Mouse (Mus musculus): ENCODE measurements around the gene Clrn2. TPM values are rescaled to one million over a fixed set of nuclear protein-coding genes. Genes with fewer than 3 reads are reported as not detected.

Clrn2 gene
- polyA plus RNA-seq, 1 experiment from 2014 or later: not detected

DNA sequence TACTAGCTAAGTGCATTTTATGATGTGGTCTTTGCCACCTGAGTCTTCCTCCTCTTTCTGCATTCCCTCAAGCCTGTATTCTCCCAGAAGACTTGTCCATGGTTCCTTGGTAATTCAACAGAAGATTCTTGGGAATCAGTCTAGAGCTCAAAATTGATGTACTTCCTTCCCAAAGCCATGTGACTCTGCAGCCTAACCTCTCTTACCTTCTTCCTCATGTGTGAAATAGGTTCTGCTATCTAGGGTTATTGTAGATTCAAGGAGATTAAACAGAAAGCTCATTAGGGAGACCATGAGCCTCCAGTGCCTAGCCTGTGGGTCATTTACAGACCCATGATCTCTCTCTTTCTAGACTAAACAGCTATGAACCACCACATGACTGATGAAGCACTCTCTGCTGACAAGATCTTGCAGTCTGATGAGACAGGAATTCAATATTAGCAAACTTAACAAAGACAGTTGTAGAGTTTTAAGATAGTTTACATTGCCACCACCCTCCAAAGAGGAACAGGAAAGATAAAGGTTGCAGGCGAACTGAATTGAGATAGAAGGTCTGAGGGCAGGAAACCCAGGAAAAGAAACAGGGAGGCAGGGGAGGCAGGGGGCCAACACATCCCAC, 27.0 kb upstream of the Clrn2 start:
- Histone ChIP-seq H3K4me3 (ENCODE audit: low read depth, low read length) (no peak overlapping the region), H3K9ac (ENCODE audit: low read depth, low read length) (no peak overlapping the region), H3K27ac (ENCODE audit: low read length) (no peak overlapping the region), H3K27me3 (ENCODE audit: control insufficient read depth, insufficient read depth, low read depth, low read length) (no peaks in the 10 kb centered on the region), H3K4me2 (ENCODE audit: low read depth, low read length) (no peak overlapping the region), H3K9me3 (replicated peaks; ENCODE audit: control insufficient read depth, low read length) (no peaks in the 10 kb centered on the region), H3K36me3 (ENCODE audit: control insufficient read depth, insufficient read depth) (no peaks in the 10 kb centered on the region), H3K4me1 (ENCODE audit: control insufficient read depth, low read depth, low read length) (no peaks in the 10 kb centered on the region)
- 33% methylated on average over 1 of the region's 1 CpGs for WGBS (ENCODE audit: insufficient replicate concordance)
- no peak for ATAC-seq (ENCODE audit: low read depth)

DNA sequence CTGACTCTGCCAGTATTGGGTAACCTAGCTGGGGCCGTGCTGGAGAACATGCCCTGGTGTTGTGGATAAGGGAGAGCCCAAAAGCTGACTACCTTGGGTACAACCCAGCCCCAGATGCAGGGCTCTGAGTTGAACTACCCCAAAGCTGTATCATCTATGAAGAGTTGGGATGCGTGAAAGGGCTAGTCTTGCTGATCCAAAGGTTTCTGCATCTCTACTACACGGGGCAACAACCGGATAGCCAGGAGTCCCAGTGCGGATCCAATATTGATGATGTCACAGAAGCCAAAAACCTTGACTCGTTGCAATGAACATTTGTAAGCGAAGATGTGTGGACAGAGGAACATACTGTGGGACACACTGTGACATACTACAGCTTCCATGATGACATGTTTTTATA, 25.7 kb upstream of the Clrn2 start:
- Histone ChIP-seq H3K4me2 (ENCODE audit: low read depth, low read length) (no peak overlapping the region), H3K9ac (ENCODE audit: low read depth, low read length) (no peak overlapping the region), H3K36me3 (ENCODE audit: control insufficient read depth, insufficient read depth) (no peaks in the 10 kb centered on the region), H3K4me3 (ENCODE audit: low read depth, low read length) (no peak overlapping the region), H3K27me3 (ENCODE audit: control insufficient read depth, insufficient read depth, low read depth, low read length) (no peaks in the 10 kb centered on the region), H3K27ac (ENCODE audit: low read length) (no peak overlapping the region), H3K9me3 (replicated peaks; ENCODE audit: control insufficient read depth, low read length) (no peaks in the 10 kb centered on the region), H3K4me1 (ENCODE audit: control insufficient read depth, low read depth, low read length) (no peaks in the 10 kb centered on the region)
- ATAC-seq (ENCODE audit: low read depth): no peak
- 79% methylated on average over 7 of the region's 7 CpGs for WGBS (ENCODE audit: insufficient replicate concordance)

DNA sequence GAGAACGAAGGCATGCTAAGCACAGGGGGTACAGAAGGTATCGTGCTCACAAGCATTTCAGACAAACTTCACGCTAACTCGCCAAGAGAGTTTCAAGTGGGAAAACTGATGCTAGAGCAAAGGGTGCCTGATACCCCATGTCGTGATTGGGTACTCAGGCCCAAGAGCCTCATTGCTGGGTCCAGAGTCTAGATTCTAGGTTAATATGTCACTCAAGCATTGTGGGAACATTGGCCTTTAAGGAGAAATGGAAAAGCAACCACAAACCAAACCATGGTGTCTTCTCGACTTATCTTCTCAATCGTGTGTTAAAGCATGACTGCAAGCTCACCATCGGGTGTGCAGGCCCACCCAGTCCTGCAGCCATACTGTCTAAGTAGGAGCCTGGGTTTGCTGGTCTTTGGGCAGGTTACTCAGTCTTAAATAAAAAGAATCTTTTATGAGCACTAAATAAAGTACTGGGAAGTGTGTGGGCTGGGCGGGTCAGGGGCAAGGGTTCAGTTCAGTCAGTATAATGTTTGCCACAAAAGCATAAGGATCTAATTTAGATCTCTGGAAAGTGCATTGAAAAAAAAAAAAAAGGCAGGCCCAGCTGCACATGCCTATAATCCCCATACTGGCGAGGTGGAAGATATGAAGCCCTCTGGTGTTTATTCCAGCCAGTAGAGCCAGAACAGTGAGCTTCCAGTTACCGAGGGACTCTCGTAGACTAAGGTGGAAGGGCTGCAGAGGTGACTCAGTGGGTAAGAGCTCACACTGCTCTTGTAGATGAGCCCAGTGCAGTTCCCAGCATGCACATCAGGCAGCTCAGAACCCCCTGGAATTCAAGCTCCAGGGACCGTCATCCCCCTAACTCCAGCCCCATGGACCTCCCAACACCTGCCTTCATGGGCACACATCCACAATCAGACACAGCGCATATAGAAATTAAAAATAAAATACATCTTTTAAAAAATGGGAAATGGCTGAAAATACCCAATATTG, 17.3 kb upstream of the Clrn2 start:
- H3K9ac ChIP-seq (ENCODE audit: low read depth, low read length): no peak overlapping the region
- no peak overlapping the region for H3K27ac ChIP-seq (ENCODE audit: low read length)

GRCm38 (mm10) chr5:45437826-45438225, 15.7 kb upstream of the Clrn2 start:
- Histone ChIP-seq H3K4me1 (ENCODE audit: control insufficient read depth, low read depth, low read length) (no peaks in the 10 kb centered on the region), H3K27me3 (ENCODE audit: control insufficient read depth, insufficient read depth, low read depth, low read length) (no peaks in the 10 kb centered on the region), H3K27ac (ENCODE audit: low read length) (no peak overlapping the region), H3K36me3 (ENCODE audit: control insufficient read depth, insufficient read depth) (peaks cover 3% of the 10 kb centered on the region; the same call in 1 of the 2 replicates), H3K9ac (ENCODE audit: low read depth, low read length) (no peak overlapping the region), H3K4me2 (ENCODE audit: low read depth, low read length) (no peak overlapping the region), H3K9me3 (replicated peaks; ENCODE audit: control insufficient read depth, low read length) (no peaks in the 10 kb centered on the region), H3K4me3 (ENCODE audit: low read depth, low read length) (no peak overlapping the region)
- no peak for ATAC-seq (ENCODE audit: low read depth)
- 64% methylated on average over 4 of the region's 4 CpGs for WGBS (ENCODE audit: insufficient replicate concordance)

More for the DNA sequence above, 17.3 kb upstream of the Clrn2 start:
- no peak; the same call in 1 of the 2 replicates for ATAC-seq (ENCODE audit: low read depth)
- 68% methylated on average over 14 of the region's 14 CpGs for WGBS (ENCODE audit: insufficient replicate concordance)
- no peaks in the 10 kb centered on the region for H3K4me1 ChIP-seq (ENCODE audit: control insufficient read depth, low read depth, low read length)
- H3K27me3 ChIP-seq (ENCODE audit: control insufficient read depth, insufficient read depth, low read depth, low read length): no peaks in the 10 kb centered on the region
- H3K36me3 ChIP-seq (ENCODE audit: control insufficient read depth, insufficient read depth): peaks cover 3% of the 10 kb centered on the region; the same call in 1 of the 2 replicates
- no peak overlapping the region for H3K4me3 ChIP-seq (ENCODE audit: low read depth, low read length)
- no peak overlapping the region for H3K4me2 ChIP-seq (ENCODE audit: low read depth, low read length)
- H3K9me3 ChIP-seq (replicated peaks; ENCODE audit: control insufficient read depth, low read length): no peaks in the 10 kb centered on the region

DNA sequence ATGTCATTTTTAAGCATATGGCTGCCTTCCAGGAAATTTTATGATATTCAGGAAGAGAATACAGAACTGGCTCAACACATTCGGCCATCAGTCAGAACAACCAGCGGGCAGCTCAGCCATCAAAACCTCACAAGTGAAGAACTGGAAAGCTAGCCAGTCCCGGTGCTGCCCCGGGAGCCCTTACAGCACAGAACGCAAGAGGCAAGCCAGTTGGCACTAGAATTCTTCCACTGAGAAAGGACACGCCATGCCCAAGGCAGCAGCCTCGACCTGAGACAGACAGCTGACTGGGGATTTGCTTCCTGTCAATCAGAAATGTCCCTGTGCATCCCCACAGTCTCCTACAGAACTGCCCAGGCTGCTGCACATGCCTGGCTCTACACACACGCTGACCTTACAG, 15.2 kb upstream of the Clrn2 start:
- no peak for ATAC-seq (ENCODE audit: low read depth)
- 72% methylated on average over 8 of the region's 8 CpGs for WGBS (ENCODE audit: insufficient replicate concordance)

GRCm38 (mm10) chr5:45441124-45441523, 12.4 kb upstream of the Clrn2 start:
- Histone ChIP-seq H3K27me3 (ENCODE audit: control insufficient read depth, insufficient read depth, low read depth, low read length) (no peaks in the 10 kb centered on the region), H3K4me3 (ENCODE audit: low read depth, low read length) (no peak overlapping the region), H3K9ac (ENCODE audit: low read depth, low read length) (no peak overlapping the region), H3K4me2 (ENCODE audit: low read depth, low read length) (no peak overlapping the region), H3K4me1 (ENCODE audit: control insufficient read depth, low read depth, low read length) (no peaks in the 10 kb centered on the region), H3K27ac (ENCODE audit: low read length) (no peak overlapping the region), H3K36me3 (ENCODE audit: control insufficient read depth, insufficient read depth) (peaks cover 2% of the 10 kb centered on the region), H3K9me3 (replicated peaks; ENCODE audit: control insufficient read depth, low read length) (no peaks in the 10 kb centered on the region)
- ATAC-seq (ENCODE audit: low read depth): peak; percentile 19; the same call in 1 of the 2 replicates
- 43% methylated on average over 3 of the region's 3 CpGs for WGBS (ENCODE audit: insufficient replicate concordance)

More for the DNA sequence above, 15.2 kb upstream of the Clrn2 start:
- H3K4me2 ChIP-seq (ENCODE audit: low read depth, low read length): no peak overlapping the region
- no peaks in the 10 kb centered on the region for H3K9me3 ChIP-seq (replicated peaks; ENCODE audit: control insufficient read depth, low read length)
- H3K4me3 ChIP-seq (ENCODE audit: low read depth, low read length): no peak overlapping the region
- no peak overlapping the region for H3K27ac ChIP-seq (ENCODE audit: low read length)
- no peaks in the 10 kb centered on the region for H3K27me3 ChIP-seq (ENCODE audit: control insufficient read depth, insufficient read depth, low read depth, low read length)
- no peak overlapping the region for H3K9ac ChIP-seq (ENCODE audit: low read depth, low read length)
- no peaks in the 10 kb centered on the region for H3K4me1 ChIP-seq (ENCODE audit: control insufficient read depth, low read depth, low read length)
- H3K36me3 ChIP-seq (ENCODE audit: control insufficient read depth, insufficient read depth): peaks cover 5% of the 10 kb centered on the region

- Histone ChIP-seq H3K4me1 (ENCODE audit: control insufficient read depth, low read depth, low read length) (no peaks in the 10 kb centered on the region), H3K27me3 (ENCODE audit: control insufficient read depth, insufficient read depth, low read depth, low read length) (no peaks in the 10 kb centered on the region), H3K9ac (ENCODE audit: low read depth, low read length) (no peak overlapping the region), H3K4me2 (ENCODE audit: low read depth, low read length) (no peak overlapping the region), H3K36me3 (ENCODE audit: control insufficient read depth, insufficient read depth) (peaks cover 2% of the 10 kb centered on the region), H3K27ac (ENCODE audit: low read length) (no peak overlapping the region; the same call in 1 of the 2 replicates), H3K9me3 (replicated peaks; ENCODE audit: control insufficient read depth, low read length) (no peaks in the 10 kb centered on the region), H3K4me3 (ENCODE audit: low read depth, low read length) (no peak overlapping the region)
- no peak for ATAC-seq (ENCODE audit: low read depth)
- 67% methylated on average over 3 of the region's 3 CpGs for WGBS (ENCODE audit: insufficient replicate concordance)
Measured at GRCm38 (mm10) chr5:45441745-45442144, 11.8 kb upstream of the Clrn2 start.

GRCm38 (mm10) chr5:45444130-45444832, 9.3 kb upstream of the Clrn2 start:
- Histone ChIP-seq H3K4me1 (ENCODE audit: control insufficient read depth, low read depth, low read length) (peaks cover 12% of the 10 kb centered on the region), H3K27me3 (ENCODE audit: control insufficient read depth, insufficient read depth, low read depth, low read length) (no peaks in the 10 kb centered on the region), H3K27ac (ENCODE audit: low read length) (peak overlapping the region; percentile 78), H3K4me3 (ENCODE audit: low read depth, low read length) (no peak overlapping the region), H3K36me3 (ENCODE audit: control insufficient read depth, insufficient read depth) (peaks cover 2% of the 10 kb centered on the region), H3K4me2 (ENCODE audit: low read depth, low read length) (no peak overlapping the region), H3K9me3 (replicated peaks; ENCODE audit: control insufficient read depth, low read length) (no peaks in the 10 kb centered on the region), H3K9ac (ENCODE audit: low read depth, low read length) (no peak overlapping the region)
- ATAC-seq (ENCODE audit: low read depth): peak; percentile 70
- 64% methylated on average over 8 of the region's 8 CpGs for WGBS (ENCODE audit: insufficient replicate concordance)
